Comparison of ENCODE assay signal across 8 mouse cellular contexts in genomic region chr9:85749922-85750509, GRCm38 (mm10). TPM values are rescaled to one million over a fixed set of nuclear protein-coding genes. Genes with fewer than 3 reads are reported as not detected.
DNase-seq lines count a peak whose midpoint lies in the region; ATAC-seq and TF ChIP-seq lines count a peak whose summit lies in the region.

No protein-coding gene starts in this region.

- H3K4me1 ChIP-seq in embryonic facial prominence, embryonic 15.5 days: peaks cover 6% of the 10 kb centered on the region
- H3K4me1 ChIP-seq in intestine, embryonic 14.5 days (replicated peaks; ENCODE audit: control insufficient read depth, insufficient read depth, low read length): peaks cover 11% of the 10 kb centered on the region; the same call in 1 of the 2 replicates

- ATAC-seq in embryonic facial prominence, embryonic 15.5 days (ENCODE audit: insufficient number of reproducible peaks, low FRiP score, low TSS enrichment, low read depth): no peak
- ATAC-seq in intestine, embryonic 14.5 days (replicated peaks; ENCODE audit: low FRiP score, low TSS enrichment, low read depth): peak; percentile 20; the same call in 1 of the 2 replicates
- ATAC-seq in megakaryocyte progenitor cell, adult 5-6 weeks (replicated peaks; ENCODE audit: poor library complexity): peak; percentile 38

- H3K4me3 ChIP-seq in C2C12 (ENCODE audit: insufficient read depth, poor library complexity, severe bottlenecking): peak overlapping the region; percentile 59
- H3K4me3 ChIP-seq in embryonic facial prominence, embryonic 15.5 days (replicated peaks): peak overlapping the region; percentile 87
- H3K4me3 ChIP-seq in intestine, embryonic 14.5 days (ENCODE audit: low read depth, low read length): peak overlapping the region; percentile 80

- peak overlapping the region; percentile 97 for H3K9ac ChIP-seq in embryonic facial prominence, embryonic 15.5 days
- peak overlapping the region; percentile 98 for H3K9ac ChIP-seq in intestine, embryonic 14.5 days (ENCODE audit: low read length)

- H3K4me2 ChIP-seq in embryonic facial prominence, embryonic 15.5 days (replicated peaks): peak overlapping the region; percentile 64
- peak overlapping the region; percentile 61 for H3K4me2 ChIP-seq in intestine, embryonic 14.5 days (ENCODE audit: low read length)

- H3K9me3 ChIP-seq in embryonic facial prominence, embryonic 15.5 days (replicated peaks): no peaks in the 10 kb centered on the region
- no peaks in the 10 kb centered on the region for H3K9me3 ChIP-seq in intestine, embryonic 14.5 days (ENCODE audit: control insufficient read depth, low read length)

- WGBS in embryonic facial prominence, embryonic 15.5 days: 20% methylated on average over 5 of the region's 5 CpGs
- 19% methylated on average over 5 of the region's 5 CpGs for WGBS in intestine, embryonic 14.5 days

- peaks cover 40% of the 10 kb centered on the region for H3K79me2 ChIP-seq in C2C12 (ENCODE audit: control insufficient read depth, insufficient read depth)

- H3K27me3 ChIP-seq in C2C12 (ENCODE audit: control insufficient read depth, insufficient read depth, insufficient read length): no peaks in the 10 kb centered on the region
- no peaks in the 10 kb centered on the region for H3K27me3 ChIP-seq in embryonic facial prominence, embryonic 15.5 days
- H3K27me3 ChIP-seq in intestine, embryonic 14.5 days (replicated peaks; ENCODE audit: control insufficient read depth, insufficient read depth, low read length): no peaks in the 10 kb centered on the region

- no peaks in the 10 kb centered on the region for H3K36me3 ChIP-seq in C2C12 (ENCODE audit: control insufficient read depth, insufficient read depth)
- H3K36me3 ChIP-seq in embryonic facial prominence, embryonic 15.5 days: peaks cover 3% of the 10 kb centered on the region; the same call in 1 of the 2 replicates
- H3K36me3 ChIP-seq in intestine, embryonic 14.5 days (ENCODE audit: control insufficient read depth, insufficient read depth, low read length): no peaks in the 10 kb centered on the region

- peak overlapping the region; percentile 100 for H3K27ac ChIP-seq in embryonic facial prominence, embryonic 15.5 days (replicated peaks)
- peak overlapping the region; percentile 98 for H3K27ac ChIP-seq in intestine, embryonic 14.5 days (ENCODE audit: low read depth)

- TF ChIP-seq CTCF in C2C12 (IDR thresholded peaks at IDR 0.05; ENCODE audit: control insufficient read depth, insufficient read depth, insufficient read length): no peak

- H3ac ChIP-seq in C2C12 (ENCODE audit: control insufficient read depth, insufficient read length, low read depth): peak overlapping the region; percentile 63

- peak; percentile 38 for DNase-seq in gastrocnemius, adult 18-20 months (ENCODE audit: low spot score)
- DNase-seq in gastrocnemius, postnatal 4 days (ENCODE audit: low spot score in 2 of 2): no peak
- no peak for DNase-seq in intestine, embryonic 14.5 days (ENCODE audit: low spot score)
- DNase-seq in cerebellum, postnatal 25 days: no peak
- no peak for DNase-seq in thymus, adult 18-20 months

- H3K79me3 ChIP-seq in C2C12 (ENCODE audit: low read depth): peaks cover 31% of the 10 kb centered on the region

TF ChIP-seq in C2C12, 6 proteins besides CTCF, POLR2A, EP300 and RAD21:
- TF ChIP-seq MYOD1 (IDR thresholded peaks at IDR 0.05; ENCODE audit: control insufficient read depth, insufficient read length, low read depth) (no peak), MAX (IDR thresholded peaks at IDR 0.05) (peak; percentile 33)

RNA-seq across cellular contexts. Expression of gene Ibtk, which starts 0.9 kb away (rescaled TPM):
- total RNA-seq in gastrocnemius, adult 18-20 months (2021): 10 to 100 TPM; 47.3 to 48.2 TPM
- total RNA-seq in gastrocnemius, postnatal 4 days (2021): 10 to 100 TPM; 32.9 to 35.4 TPM
- 8.3 TPM for polyA plus RNA-seq in C2C12 (2012; fragmentation: generic; extraction: Trizol)
- 29.2 and 30.9 TPM in 2 replicates for polyA plus RNA-seq in embryonic facial prominence, embryonic 15.5 days (2015; fragmentation: Nextera tagmentation; extraction: Ambion mirVana)
- 46.8 and 49.4 TPM in 2 replicates for polyA plus RNA-seq in intestine, embryonic 14.5 days (2014; fragmentation: Nextera tagmentation; extraction: Ambion mirVana)
- 43.0 and 47.1 TPM in 2 replicates for total RNA-seq in megakaryocyte progenitor cell, adult 5-6 weeks (2015)
- 75.3 and 82.3 TPM in 2 replicates for total RNA-seq in megakaryocyte progenitor cell, adult 5-6 weeks (2017)
